Mouse (Mus musculus): ENCODE results near the gene Il1r2. TPM values are rescaled to one million over a fixed set of nuclear protein-coding genes. Genes with fewer than 3 reads are reported as not detected.

Il1r2 gene
- total RNA-seq (2012; rRNA removed), result 2.6 and 2.9 TPM in 2 replicates

DNA sequence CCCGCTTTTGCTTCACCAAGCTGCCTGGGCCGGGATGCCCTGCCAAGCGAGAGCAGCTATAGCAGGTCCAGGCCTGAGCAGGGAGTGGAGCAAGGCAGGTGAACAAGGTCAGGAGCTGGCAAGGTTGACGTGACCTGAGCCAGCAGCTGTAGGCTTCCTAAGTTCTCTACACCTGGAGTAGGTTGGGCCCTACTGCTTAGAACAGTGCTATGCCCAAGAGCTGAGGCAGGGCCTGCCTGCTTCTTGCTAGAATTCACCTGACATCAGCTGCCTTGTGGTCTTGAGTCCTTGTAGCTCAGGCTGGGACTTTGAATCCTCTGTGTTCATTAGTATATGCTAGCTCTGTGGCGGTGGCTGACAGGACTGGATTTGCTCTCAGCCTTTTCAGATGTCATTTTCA is at the start of gene Il1r2:
Gene Il1r2 (plus strand): TSS at position 301 of the 400 bp plus-strand sequence.
- Histone ChIP-seq H3K4me1 (ENCODE audit: control insufficient read depth in 2 of 2, insufficient read depth in 2 of 2, low read length in 2 of 2, poor library complexity in 1 of 2) (no peaks in the 10 kb centered on the region), H3K27ac (ENCODE audit: insufficient read depth, low read depth, low read length, poor library complexity, severe bottlenecking) (no peak within 1 kb of the TSS), H3K9ac (ENCODE audit: insufficient read depth, low read depth, low read length, poor library complexity, severe bottlenecking) (no peak within 1 kb of the TSS), H3K4me3 (ENCODE audit: insufficient read depth in 1 of 2, low read depth in 1 of 2, low read length in 2 of 2, poor library complexity in 1 of 2, severe bottlenecking in 1 of 2) (no peak within 1 kb of the TSS), H3K9me3 (ENCODE audit: control insufficient read depth, insufficient read depth, low read depth, low read length) (no peaks in the 10 kb centered on the region), H3K36me3 (ENCODE audit: control insufficient read depth, insufficient read depth, low read length, poor library complexity, severe bottlenecking) (no peaks in the 10 kb centered on the region)
- in situ Hi-C loops (cut with MboI; ENCODE audit: low sequenced_read_pairs in 2 of 2, unreplicated experiment in 2 of 2), result no loop called here
- no peak for DNase-seq (ENCODE audit: low read depth, low spot score)
- TF ChIP-seq ZNF384 (IDR thresholded peaks at IDR 0.05; ENCODE audit: low read depth, low read length) (no peak), ZC3H11A (IDR thresholded peaks at IDR 0.05; ENCODE audit: borderline replicate concordance, low read depth, low read length) (no peak), HCFC1 (IDR thresholded peaks at IDR 0.05; ENCODE audit: borderline replicate concordance, insufficient read depth, low read length) (no peak), CHD2 (IDR thresholded peaks at IDR 0.05; ENCODE audit: low read depth, low read length) (no peak), MAFK (IDR thresholded peaks at IDR 0.05; ENCODE audit: insufficient read depth, low read depth, low read length) (no peak)

DNA sequence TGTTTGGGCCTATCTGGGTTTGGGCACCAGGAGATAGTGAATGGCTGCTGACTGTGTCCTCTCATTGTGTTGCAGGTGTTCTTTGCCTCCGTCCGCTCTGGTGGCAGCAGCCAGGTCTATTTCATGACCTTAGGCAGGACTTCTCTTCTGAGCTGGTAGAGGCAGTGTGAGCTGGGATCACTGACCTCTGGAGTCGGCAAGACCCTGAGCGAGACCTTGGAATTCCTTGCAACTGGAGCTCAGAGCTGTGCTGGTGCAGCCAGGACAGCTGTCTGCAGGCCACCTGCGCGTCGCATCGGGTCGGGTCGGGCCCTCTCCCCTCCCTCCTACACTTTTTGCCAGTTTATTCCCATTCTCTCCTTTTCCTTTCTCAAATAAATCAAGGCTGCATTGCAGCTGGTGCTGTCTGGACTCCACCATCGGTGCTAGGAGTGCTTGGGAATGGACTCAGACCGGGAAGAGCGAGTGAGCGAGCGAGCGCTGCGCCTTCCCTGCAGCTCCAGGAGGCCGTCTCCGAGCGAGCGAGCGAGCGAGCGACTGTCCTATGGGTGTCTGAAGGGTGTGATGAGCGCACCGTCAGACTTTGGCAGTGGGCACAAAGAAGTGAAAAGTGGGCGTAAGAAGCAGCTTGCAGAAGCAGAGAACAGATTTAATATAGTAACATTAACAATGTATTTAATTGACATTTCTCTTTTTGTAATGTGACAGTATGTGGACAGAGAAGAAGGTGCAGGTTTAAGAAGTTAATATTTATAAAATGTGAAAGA is 49.1 kb upstream of the Il1r2 start:
- Histone ChIP-seq H3K4me3 (ENCODE audit: insufficient read depth in 1 of 2, low read depth in 1 of 2, low read length in 2 of 2, poor library complexity in 1 of 2, severe bottlenecking in 1 of 2) (no peak overlapping the region), H3K27ac (ENCODE audit: insufficient read depth, low read depth, low read length, poor library complexity, severe bottlenecking) (no peak overlapping the region), H3K36me3 (ENCODE audit: control insufficient read depth, insufficient read depth, low read length, poor library complexity, severe bottlenecking) (peaks cover 31% of the 10 kb centered on the region), H3K9me3 (ENCODE audit: control insufficient read depth, insufficient read depth, low read depth, low read length) (no peaks in the 10 kb centered on the region), H3K9ac (ENCODE audit: insufficient read depth, low read depth, low read length, poor library complexity, severe bottlenecking) (no peak overlapping the region), H3K4me1 (ENCODE audit: control insufficient read depth in 2 of 2, insufficient read depth in 2 of 2, low read length in 2 of 2, poor library complexity in 1 of 2) (no peaks in the 10 kb centered on the region)
- no peak for TF ChIP-seq MAFK (IDR thresholded peaks at IDR 0.05; ENCODE audit: insufficient read depth, low read depth, low read length)
- no peak for TF ChIP-seq HCFC1 (IDR thresholded peaks at IDR 0.05; ENCODE audit: borderline replicate concordance, insufficient read depth, low read length)
- TF ChIP-seq ZC3H11A (IDR thresholded peaks at IDR 0.05; ENCODE audit: borderline replicate concordance, low read depth, low read length), result no peak
- TF ChIP-seq CHD2 (IDR thresholded peaks at IDR 0.05; ENCODE audit: low read depth, low read length), result no peak
- DNase-seq (ENCODE audit: low read depth, low spot score), result no peak
- in situ Hi-C loops (cut with MboI; ENCODE audit: low sequenced_read_pairs in 2 of 2, unreplicated experiment in 2 of 2), result no loop called here

DNA sequence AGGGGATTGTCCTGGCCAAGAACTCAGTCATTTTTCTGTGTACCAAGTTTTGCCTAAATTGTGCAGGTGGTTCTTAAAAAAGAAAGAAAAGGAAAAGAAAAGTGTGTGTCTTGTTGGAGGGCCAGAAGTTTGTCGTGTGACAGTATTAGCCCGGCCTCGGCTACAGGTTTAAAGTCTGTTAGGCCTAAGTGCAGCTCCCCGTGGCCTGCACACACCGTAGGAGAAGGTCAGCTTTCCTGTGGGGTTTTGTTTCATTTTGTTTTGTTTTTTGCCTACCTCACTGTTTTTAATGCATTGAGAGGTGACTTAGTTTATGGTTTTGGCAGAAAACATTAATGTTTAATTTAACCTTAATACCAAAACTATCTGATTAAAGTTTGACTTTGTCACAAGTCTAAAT is 48.5 kb upstream of the Il1r2 start:
- no peak for DNase-seq (ENCODE audit: low read depth, low spot score)
- H3K36me3 ChIP-seq (ENCODE audit: control insufficient read depth, insufficient read depth, low read length, poor library complexity, severe bottlenecking), result peaks cover 30% of the 10 kb centered on the region
- in situ Hi-C loops (cut with MboI; ENCODE audit: low sequenced_read_pairs in 2 of 2, unreplicated experiment in 2 of 2), result no loop called here

DNA sequence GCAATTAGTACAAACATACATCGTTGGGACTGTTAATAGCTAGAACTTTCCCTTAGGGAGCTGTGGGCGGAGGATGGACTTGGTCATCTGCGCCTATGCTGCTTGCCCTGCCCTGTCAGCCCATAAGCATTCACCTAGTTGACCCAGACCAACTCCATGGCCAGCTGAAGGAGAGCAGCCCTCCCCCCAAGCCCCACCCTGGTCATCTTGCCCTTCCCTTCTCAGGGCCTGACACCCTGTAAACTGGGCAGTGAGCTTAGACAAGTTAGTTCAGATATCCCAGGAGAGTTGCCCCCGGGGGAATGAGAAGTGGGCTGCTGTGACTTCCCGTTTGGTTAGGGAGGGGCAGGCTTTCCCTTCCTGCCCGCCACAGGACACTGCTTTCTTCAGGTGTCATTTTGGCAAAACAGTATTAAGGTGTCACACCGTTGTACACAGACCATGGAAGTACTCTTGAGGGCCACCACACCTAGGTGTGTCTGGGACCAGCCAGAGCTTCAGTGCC is 46.7 kb upstream of the Il1r2 start:
- Histone ChIP-seq H3K9ac (ENCODE audit: insufficient read depth, low read depth, low read length, poor library complexity, severe bottlenecking) (no peak overlapping the region), H3K27ac (ENCODE audit: insufficient read depth, low read depth, low read length, poor library complexity, severe bottlenecking) (no peak overlapping the region), H3K4me1 (ENCODE audit: control insufficient read depth in 2 of 2, insufficient read depth in 2 of 2, low read length in 2 of 2, poor library complexity in 1 of 2) (no peaks in the 10 kb centered on the region), H3K4me3 (ENCODE audit: insufficient read depth in 1 of 2, low read depth in 1 of 2, low read length in 2 of 2, poor library complexity in 1 of 2, severe bottlenecking in 1 of 2) (no peak overlapping the region), H3K36me3 (ENCODE audit: control insufficient read depth, insufficient read depth, low read length, poor library complexity, severe bottlenecking) (peaks cover 26% of the 10 kb centered on the region), H3K9me3 (ENCODE audit: control insufficient read depth, insufficient read depth, low read depth, low read length) (no peaks in the 10 kb centered on the region)
- TF ChIP-seq ZNF384 (IDR thresholded peaks at IDR 0.05; ENCODE audit: low read depth, low read length) (no peak), ZC3H11A (IDR thresholded peaks at IDR 0.05; ENCODE audit: borderline replicate concordance, low read depth, low read length) (no peak), CHD2 (IDR thresholded peaks at IDR 0.05; ENCODE audit: low read depth, low read length) (no peak), HCFC1 (IDR thresholded peaks at IDR 0.05; ENCODE audit: borderline replicate concordance, insufficient read depth, low read length) (no peak), MAFK (IDR thresholded peaks at IDR 0.05; ENCODE audit: insufficient read depth, low read depth, low read length) (no peak)
- DNase-seq (ENCODE audit: low read depth, low spot score), result no peak
- in situ Hi-C loops (cut with MboI; ENCODE audit: low sequenced_read_pairs in 2 of 2, unreplicated experiment in 2 of 2), result no loop called here

More for the DNA sequence above, 48.5 kb upstream of the Il1r2 start:
- Histone ChIP-seq H3K4me1 (ENCODE audit: control insufficient read depth in 2 of 2, insufficient read depth in 2 of 2, low read length in 2 of 2, poor library complexity in 1 of 2) (no peaks in the 10 kb centered on the region), H3K27ac (ENCODE audit: insufficient read depth, low read depth, low read length, poor library complexity, severe bottlenecking) (no peak overlapping the region), H3K9me3 (ENCODE audit: control insufficient read depth, insufficient read depth, low read depth, low read length) (no peaks in the 10 kb centered on the region), H3K4me3 (ENCODE audit: insufficient read depth in 1 of 2, low read depth in 1 of 2, low read length in 2 of 2, poor library complexity in 1 of 2, severe bottlenecking in 1 of 2) (no peak overlapping the region), H3K9ac (ENCODE audit: insufficient read depth, low read depth, low read length, poor library complexity, severe bottlenecking) (no peak overlapping the region)
- TF ChIP-seq HCFC1 (IDR thresholded peaks at IDR 0.05; ENCODE audit: borderline replicate concordance, insufficient read depth, low read length) (no peak), ZC3H11A (IDR thresholded peaks at IDR 0.05; ENCODE audit: borderline replicate concordance, low read depth, low read length) (no peak), MAFK (IDR thresholded peaks at IDR 0.05; ENCODE audit: insufficient read depth, low read depth, low read length) (no peak), ZNF384 (IDR thresholded peaks at IDR 0.05; ENCODE audit: low read depth, low read length) (no peak), CHD2 (IDR thresholded peaks at IDR 0.05; ENCODE audit: low read depth, low read length) (no peak)
